Mouse (Mus musculus) heart, embryonic 14.5 days (tissue): ENCODE results near the gene Ppfibp2. TPM values are rescaled to one million over a fixed set of nuclear protein-coding genes. Genes with fewer than 3 reads are reported as not detected.

Experiments
- ATAC-seq: fragments of 200-750 bp; cut with Nextera tagmentation; 2 replicates; pipeline ENCODE4 v1.8.0; 2017; ENCODE audit warnings: low read depth, moderate TSS enrichment; ENCODE audit not compliant: insufficient number of reproducible peaks, insufficient read depth, low FRiP score
- H3K27ac ChIP-seq, 2 experiments: fragments of 200-500 bp in 1 of 2; fragments of 300-500 bp in 1 of 2; sonication (generic) in 1 of 2; replicated peaks in 1 of 2; 2 replicates each; pipeline ENCODE4 v1.5.1; 2012 to 2014; ENCODE audit warnings: low read depth in 2 of 2, low read length in 2 of 2, control low read depth in 1 of 2, mild to moderate bottlenecking in 1 of 2, mixed read lengths in 1 of 2; ENCODE audit not compliant: control insufficient read depth in 1 of 2, insufficient read depth in 1 of 2
- H3K27me3 ChIP-seq: fragments of 300-500 bp; sonication (generic); 2 replicates; pipeline ENCODE4 v1.6.1; 2014; ENCODE audit warnings: mild to moderate bottlenecking, low read length, control low read depth; ENCODE audit not compliant: control insufficient read depth, insufficient read depth
- H3K36me3 ChIP-seq: fragments of 300-500 bp; sonication (generic); 2 replicates; pipeline ENCODE4 v1.6.1; 2014; ENCODE audit warnings: mild to moderate bottlenecking, control low read depth, low read length, mixed read lengths; ENCODE audit not compliant: control insufficient read depth, insufficient read depth
- H3K4me1 ChIP-seq, 2 experiments: fragments of 200-500 bp in 1 of 2; fragments of 300-500 bp in 1 of 2; sonication (generic) in 1 of 2; 2 replicates each; pipeline ENCODE4 v1.6.1; 2012 to 2014; ENCODE audit warnings: low read length in 2 of 2, control low read depth in 1 of 2, mixed read lengths in 1 of 2; ENCODE audit not compliant: control insufficient read depth in 2 of 2, insufficient read depth in 2 of 2
- H3K4me2 ChIP-seq: fragments of 300-500 bp; sonication (generic); 2 replicates; pipeline ENCODE4 v1.6.1; 2014; ENCODE audit warnings: mild to moderate bottlenecking, low read length
- H3K4me3 ChIP-seq, 2 experiments: fragments of 200-500 bp in 1 of 2; fragments of 300-500 bp in 1 of 2; sonication (generic) in 1 of 2; 2 replicates each; pipeline ENCODE4 v1.5.1; 2012 to 2014; ENCODE audit warnings: low read length in 2 of 2, mild to moderate bottlenecking in 2 of 2, control low read depth in 1 of 2, low read depth in 1 of 2, moderate library complexity in 1 of 2; ENCODE audit not compliant: control insufficient read depth in 1 of 2, insufficient read depth in 1 of 2
- H3K9ac ChIP-seq: fragments of 300-500 bp; sonication (generic); 2 replicates; pipeline ENCODE4 v1.6.1; 2014; ENCODE audit warnings: mild to moderate bottlenecking, low read length
- H3K9me3 ChIP-seq: fragments of 300-500 bp; sonication (generic); 2 replicates; pipeline ENCODE4 v1.6.1; 2016; ENCODE audit warnings: low read length, control low read depth; ENCODE audit not compliant: control insufficient read depth
- WGBS: fragments of 180-500 bp; shearing (Covaris S2); extraction: QIAGEN DNeasy Blood & Tissue Kit; methylation state at CpG from one replicate; pipeline ENCODE4 v1.1.7; 2014; 5-methylcytosine and 5-hydroxymethylcytosine counted together
- polyA plus RNA-seq: library from polyadenylated mRNA; unstranded; fragments of >200 nt; fragmentation: Nextera tagmentation; extraction: Ambion mirVana; gene quantifications from 2 replicates; pipeline ENCODE4 v1.2.1, GENCODE M21; 2014

Gene Ppfibp2
- polyA plus RNA-seq, 1 experiment from 2014 or later = 7.3 TPM

GRCm38 (mm10) chr7:107722536-107722935 is 127.5 kb downstream of the Ppfibp2 start:
- no peak overlapping the region for H3K9ac ChIP-seq
- 86% methylated on average over 4 of the region's 4 CpGs for WGBS
- peaks cover 40% of the 10 kb centered on the region for H3K36me3 ChIP-seq
- H3K4me1 ChIP-seq = no peaks in the 10 kb centered on the region
- no peak overlapping the region for H3K27ac ChIP-seq
- H3K27me3 ChIP-seq = no peaks in the 10 kb centered on the region
- H3K9me3 ChIP-seq = no peaks in the 10 kb centered on the region
- no peak overlapping the region for H3K4me2 ChIP-seq
- ATAC-seq = no peak
- no peak overlapping the region for H3K4me3 ChIP-seq

GRCm38 (mm10) chr7:107727538-107727937 is 132.5 kb downstream of the Ppfibp2 start:
- Histone ChIP-seq H3K4me3 (no peak overlapping the region), H3K27me3 (no peaks in the 10 kb centered on the region), H3K9ac (no peak overlapping the region), H3K27ac (no peak overlapping the region), H3K9me3 (no peaks in the 10 kb centered on the region), H3K4me1 (no peaks in the 10 kb centered on the region), H3K36me3 (peaks cover 35% of the 10 kb centered on the region), H3K4me2 (no peak overlapping the region)
- no peak for ATAC-seq
- 56% methylated on average over 3 of the region's 3 CpGs for WGBS

GRCm38 (mm10) chr7:107730587-107730986 is 135.6 kb downstream of the Ppfibp2 start:
- Histone ChIP-seq H3K27me3 (no peaks in the 10 kb centered on the region), H3K36me3 (peaks cover 31% of the 10 kb centered on the region), H3K4me1 (no peaks in the 10 kb centered on the region), H3K4me3 (no peak overlapping the region), H3K9me3 (no peaks in the 10 kb centered on the region), H3K4me2 (no peak overlapping the region), H3K27ac (no peak overlapping the region), H3K9ac (no peak overlapping the region)
- WGBS = 81% methylated on average over 10 of the region's 10 CpGs
- no peak for ATAC-seq

- Histone ChIP-seq H3K27me3 (no peaks in the 10 kb centered on the region), H3K4me1 (no peaks in the 10 kb centered on the region), H3K36me3 (peaks cover 24% of the 10 kb centered on the region), H3K27ac (no peak overlapping the region), H3K9ac (no peak overlapping the region), H3K4me3 (no peak overlapping the region), H3K4me2 (no peak overlapping the region), H3K9me3 (no peaks in the 10 kb centered on the region)
- ATAC-seq = no peak
- WGBS = 72% methylated on average over 2 of the region's 2 CpGs
Observed at GRCm38 (mm10) chr7:107733162-107733561, 138.2 kb downstream of the Ppfibp2 start.

- WGBS = 37% methylated on average over 2 of the region's 2 CpGs
- H3K9me3 ChIP-seq = no peaks in the 10 kb centered on the region
- no peak for ATAC-seq
- peaks cover 28% of the 10 kb centered on the region for H3K36me3 ChIP-seq
- no peaks in the 10 kb centered on the region for H3K4me1 ChIP-seq
- no peaks in the 10 kb centered on the region for H3K27me3 ChIP-seq
- no peak overlapping the region for H3K4me2 ChIP-seq
- H3K9ac ChIP-seq = no peak overlapping the region
- no peak overlapping the region for H3K4me3 ChIP-seq
- no peak overlapping the region for H3K27ac ChIP-seq
Observed at GRCm38 (mm10) chr7:107738726-107739125, 143.7 kb downstream of the Ppfibp2 start.

- no peak overlapping the region for H3K9ac ChIP-seq
- H3K27ac ChIP-seq = no peak overlapping the region
- H3K4me3 ChIP-seq = no peak overlapping the region
- H3K27me3 ChIP-seq = no peaks in the 10 kb centered on the region
- H3K36me3 ChIP-seq = peaks cover 48% of the 10 kb centered on the region
- ATAC-seq = no peak
- no peak overlapping the region for H3K4me2 ChIP-seq
- 82% methylated on average over 10 of the region's 10 CpGs for WGBS
- no peaks in the 10 kb centered on the region for H3K4me1 ChIP-seq
- no peaks in the 10 kb centered on the region for H3K9me3 ChIP-seq
Observed at GRCm38 (mm10) chr7:107742963-107743465, 148.0 kb downstream of the Ppfibp2 start.

GRCm38 (mm10) chr7:107744454-107744853 is 149.4 kb downstream of the Ppfibp2 start:
- 88% methylated on average over 4 of the region's 4 CpGs for whole genome bisulfite sequencing
- Histone ChIP-seq H3K4me1 (no peaks in the 10 kb centered on the region), H3K4me2 (no peak overlapping the region), H3K4me3 (no peak overlapping the region), H3K27me3 (no peaks in the 10 kb centered on the region), H3K9me3 (no peaks in the 10 kb centered on the region), H3K27ac (no peak overlapping the region), H3K36me3 (peaks cover 43% of the 10 kb centered on the region), H3K9ac (no peak overlapping the region)
- ATAC-seq = no peak

GRCm38 (mm10) chr7:107745111-107745510 is 150.1 kb downstream of the Ppfibp2 start:
- ATAC-seq = no peak
- H3K4me1 ChIP-seq = no peaks in the 10 kb centered on the region
- no peak overlapping the region for H3K4me3 ChIP-seq
- no peaks in the 10 kb centered on the region for H3K27me3 ChIP-seq
- H3K36me3 ChIP-seq = peaks cover 39% of the 10 kb centered on the region
- H3K9me3 ChIP-seq = no peaks in the 10 kb centered on the region
- 65% methylated on average over 2 of the region's 2 CpGs for WGBS
- H3K9ac ChIP-seq = no peak overlapping the region
- no peak overlapping the region for H3K27ac ChIP-seq
- no peak overlapping the region for H3K4me2 ChIP-seq
